Mouse (Mus musculus) WW6 (cell line): ENCODE results near the gene Fam221b.

ENCODE experiments used
- DNase-seq: peaks from one replicate; pipeline ENCODE4 v3.0.0-alpha.2; 2013; ENCODE audit warnings: low read depth, low spot score

Fam221b gene

DNA sequence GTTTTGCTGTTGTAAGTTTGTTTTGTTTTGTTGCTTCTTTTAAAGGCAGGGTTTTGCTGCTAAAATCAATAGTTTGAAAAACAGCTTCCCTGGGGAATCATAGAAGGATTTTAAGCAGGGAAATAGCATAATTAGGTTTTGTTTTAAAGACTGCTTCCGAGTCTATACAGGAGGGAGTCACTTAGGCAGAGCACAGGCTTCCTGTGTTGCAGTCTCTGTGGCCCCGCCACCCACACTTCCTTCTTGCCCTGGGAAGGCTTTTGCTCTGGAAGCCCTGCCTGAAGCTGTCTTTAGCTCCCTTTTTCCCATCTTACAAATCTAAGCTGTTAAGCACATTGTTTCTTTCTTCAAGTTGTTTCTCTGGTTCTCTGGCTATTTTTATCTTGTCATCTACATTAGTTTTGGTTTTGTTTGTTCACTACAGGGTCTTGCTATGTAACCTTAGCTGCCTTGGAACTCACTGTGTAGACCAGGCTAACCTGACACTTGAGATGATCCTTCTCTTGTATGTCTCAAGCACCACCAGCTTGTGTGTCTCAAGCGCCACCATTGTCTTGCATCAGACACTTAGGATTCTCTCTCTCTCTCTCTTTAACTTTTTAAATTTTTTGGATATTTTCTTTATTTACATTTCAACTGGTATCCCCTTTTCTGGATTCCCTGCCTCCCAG, 55.8 kb downstream of the Fam221b start:
- DNase-seq: no peak

- DNase-seq: no peak
Measured at GRCm38 (mm10) chr4:43612534-43612933, 56.4 kb downstream of the Fam221b start.
